Mouse (Mus musculus) G1E (cell line): ENCODE measurements around the gene Gm20838. TPM values are rescaled to one million over a fixed set of nuclear protein-coding genes. Genes with fewer than 3 reads are reported as not detected.
"Not testable (repeated sequence)": the region's sequence is repeated elsewhere in the genome, so short reads cannot be mapped to it uniquely, and the experiment has no call there.

Source experiments
- ATAC-seq: 2 replicates; pipeline ENCODE4 v1.8.0; 2016; ENCODE audit warnings: mild to moderate bottlenecking; ENCODE audit not compliant: insufficient number of reproducible peaks, poor library complexity, low FRiP score, severe bottlenecking; ENCODE audit errors: extremely low read depth
- DNase-seq: peaks from one replicate; pipeline ENCODE4 v3.0.0; 2012; ENCODE audit warnings: low spot score
- H3K27me3 ChIP-seq: 2 replicates; pipeline ENCODE4 v1.6.1; 2012; ENCODE audit warnings: mild to moderate bottlenecking, low read length, inconsistent platforms; ENCODE audit not compliant: insufficient read depth
- H3K36me3 ChIP-seq: replicated peaks from 2 replicates; pipeline ENCODE3; 2012; ENCODE audit warnings: mild to moderate bottlenecking, inconsistent platforms
- H3K4me1 ChIP-seq: 2 replicates; pipeline ENCODE4 v1.6.1; 2012; ENCODE audit warnings: low read depth, low read length, inconsistent platforms, mixed read lengths; ENCODE audit not compliant: insufficient read depth
- H3K4me3 ChIP-seq: 2 replicates; pipeline ENCODE4 v1.5.1; 2012; ENCODE audit warnings: low read depth, mild to moderate bottlenecking, inconsistent platforms, low read length, moderate library complexity, mixed read lengths
- H3K9me3 ChIP-seq: replicated peaks from 2 replicates; pipeline ENCODE4 v1.6.1; 2012; ENCODE audit warnings: inconsistent platforms
- polyA plus RNA-seq: library from polyadenylated mRNA; stranded (reverse); fragments of >175 nt; gene quantifications from 2 replicates; pipeline ENCODE4 v1.2.3, GENCODE M21; 2012
- total RNA-seq, 2 experiments: library from RNA; stranded (forward) in 1 of 2; stranded (reverse) in 1 of 2; fragments of 200-1000 nt in 1 of 2; fragments of >200 nt in 1 of 2; fragmentation: Nextera tagmentation in 1 of 2; gene quantifications; 2 replicates each; pipeline ENCODE4 v1.2.3; 2014 to 2017

Gene Gm20838
- total RNA-seq (2014; fragmentation: Nextera tagmentation) = not detected in 2 replicates
- total RNA-seq (2017) = not detected in 2 replicates
- not detected in 2 replicates for polyA plus RNA-seq

DNA sequence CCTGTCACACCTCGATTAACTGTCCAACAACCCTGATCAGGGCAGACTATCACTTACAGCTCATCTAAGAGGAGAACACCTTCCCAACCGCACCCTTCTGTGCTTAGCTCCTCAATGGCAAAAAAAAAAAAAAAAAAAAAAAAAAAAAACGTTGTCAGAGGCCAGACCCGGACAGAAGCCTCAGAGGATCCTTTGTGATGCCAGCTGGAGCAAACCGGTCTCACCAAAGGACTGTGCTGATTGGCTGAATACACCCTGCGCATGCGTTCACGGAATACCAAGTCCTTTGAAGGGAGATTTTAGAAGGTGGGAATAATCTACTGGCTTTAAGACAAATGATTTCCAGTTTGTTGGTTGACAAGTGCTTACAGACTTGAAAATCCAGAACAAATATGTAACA is at the start of gene Gm20838:
Gm20838 (minus strand) TSS at position 101 of the 400 bp plus-strand sequence.
- not testable (repeated sequence) for H3K27me3 ChIP-seq, DNase-seq, ATAC-seq, H3K36me3 ChIP-seq, H3K4me1 ChIP-seq, H3K9me3 ChIP-seq, H3K4me3 ChIP-seq
